Mouse (Mus musculus) left cerebral cortex, postnatal 25 days (tissue): ENCODE measurements at regions not wholly inside any gene's neighbourhood (a gene's known extent, or its start where the extent isn't known, plus 50 kb on each side); places are given as distances from the start of the nearest gene placed in this dataset.

Experiments
- DNase-seq, 2 experiments: peaks; one replicate each; pipeline ENCODE4 v3.0.0; 2022; ENCODE audit warnings: low spot score in 2 of 2, mixed read lengths in 1 of 2
- intact Hi-C: fragments of 180-260 bp; cut with DNase I; formaldehyde crosslinking; loops from one replicate; pipeline ENCODE4 v1.15.1; 2025

- no peak for DNase-seq
- intact Hi-C loops: no loop called here
These were observed 59.8 kb upstream of the Speer4c start for GRCm38 (mm10) chr5:15773839-15774238.

GRCm38 (mm10) chr5:15774567-15774966 is 60.5 kb upstream of the Speer4c start:
- DNase-seq: no peak
- intact Hi-C loops: no loop called here

DNA sequence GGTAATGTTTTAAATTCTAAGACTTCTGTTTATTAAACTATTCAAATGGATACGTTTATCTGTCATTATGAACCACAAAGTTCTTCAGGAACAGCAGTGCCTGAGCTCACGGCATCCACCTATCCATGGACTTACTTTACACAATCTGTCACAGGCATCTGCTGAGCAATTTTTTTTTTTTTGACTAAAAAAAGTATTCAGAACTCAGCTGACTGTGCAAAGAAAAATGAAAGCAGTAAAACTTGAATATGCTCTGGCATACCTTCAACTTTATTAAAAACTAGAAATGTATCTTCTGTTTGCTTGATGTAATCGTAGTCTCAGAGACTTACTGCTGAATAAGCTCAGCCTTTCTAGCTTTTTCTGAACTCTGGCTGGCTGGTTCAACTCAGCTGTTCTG is 62.0 kb upstream of the Speer4c start:
- intact Hi-C loops: no loop called here
- DNase-seq: peak in 1 of 2 experiments; percentile 55

- intact Hi-C loops: no loop called here
- no peak for DNase-seq
These were observed 89.5 kb upstream of the Speer4c start for GRCm38 (mm10) chr5:15803583-15803982.

DNA sequence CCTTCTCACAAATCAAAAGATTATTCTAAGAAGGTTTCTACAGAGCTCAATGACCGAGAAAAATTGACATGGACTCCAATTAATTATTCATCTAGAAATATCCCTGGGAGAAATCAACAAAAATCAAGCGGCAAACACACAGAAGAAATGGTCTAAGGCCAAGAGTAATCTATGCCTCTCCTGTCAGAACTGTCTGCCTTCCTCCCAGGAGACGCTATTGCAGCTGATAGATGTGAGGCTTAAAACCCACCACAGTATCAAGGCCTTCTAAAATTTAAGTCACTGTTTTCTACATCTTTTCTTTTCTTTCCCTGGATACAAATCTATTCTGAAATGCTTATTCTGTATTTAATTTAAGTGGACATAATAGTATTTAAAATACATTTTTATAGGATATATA is 102.8 kb upstream of the Speer4c start:
- intact Hi-C loops: no loop called here
- DNase-seq: no peak

GRCm38 (mm10) chr5:15817366-15817765 is 103.3 kb upstream of the Speer4c start:
- DNase-seq: no peak
- intact Hi-C loops: no loop called here

GRCm38 (mm10) chr5:15822989-15823388 is 108.9 kb upstream of the Speer4c start:
- no peak for DNase-seq
- intact Hi-C loops: no loop called here

GRCm38 (mm10) chr5:15831527-15831926 is 103.0 kb upstream of the Cacna2d1 start:
- intact Hi-C loops: loop anchor here (10.0 kb wide), 2 partner anchors 173 to 1033 kb away; no protein-coding TSS in a partner anchor
- DNase-seq: no peak

DNA sequence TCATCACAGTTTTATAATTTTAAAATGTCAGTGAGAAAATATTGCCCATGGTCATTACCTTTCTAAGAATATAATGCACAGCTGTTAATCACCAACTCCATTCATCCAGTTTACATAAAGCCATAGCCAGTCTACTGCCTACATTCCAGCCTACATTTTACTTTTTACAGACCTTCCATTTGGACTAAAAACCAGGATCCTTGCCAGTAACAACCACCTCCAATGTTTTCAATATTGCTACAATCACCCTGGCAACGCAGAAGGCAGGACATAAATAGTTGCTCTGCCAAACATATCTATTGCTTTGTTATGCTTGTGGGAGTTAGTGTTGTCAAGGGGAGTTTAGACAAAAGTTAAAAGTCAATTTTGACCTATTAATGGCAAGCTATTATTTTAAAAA is 102.2 kb upstream of the Cacna2d1 start:
- intact Hi-C loops: loop anchor here (10.0 kb wide), 2 partner anchors 172 to 1032 kb away; no protein-coding TSS in a partner anchor
- peak; percentile 23 to 81 for DNase-seq

- DNase-seq: peak; percentile 78 to 82
- intact Hi-C loops: loop anchor here (5.0 to 10.0 kb wide), 4 partner anchors 94 to 1026 kb away; partner anchors contain the start of gene Cacna2d1
These were observed 96.2 kb upstream of the Cacna2d1 start for GRCm38 (mm10) chr5:15838108-15838972.

GRCm38 (mm10) chr5:15846790-15847189 is 87.7 kb upstream of the Cacna2d1 start:
- intact Hi-C loops: no loop called here

GRCm38 (mm10) chr5:15849520-15849919 is 85.0 kb upstream of the Cacna2d1 start:
- no peak for DNase-seq
- intact Hi-C loops: no loop called here

More at GRCm38 (mm10) chr5:15846790-15847189, 87.7 kb upstream of the Cacna2d1 start:
- DNase-seq: no peak

DNA sequence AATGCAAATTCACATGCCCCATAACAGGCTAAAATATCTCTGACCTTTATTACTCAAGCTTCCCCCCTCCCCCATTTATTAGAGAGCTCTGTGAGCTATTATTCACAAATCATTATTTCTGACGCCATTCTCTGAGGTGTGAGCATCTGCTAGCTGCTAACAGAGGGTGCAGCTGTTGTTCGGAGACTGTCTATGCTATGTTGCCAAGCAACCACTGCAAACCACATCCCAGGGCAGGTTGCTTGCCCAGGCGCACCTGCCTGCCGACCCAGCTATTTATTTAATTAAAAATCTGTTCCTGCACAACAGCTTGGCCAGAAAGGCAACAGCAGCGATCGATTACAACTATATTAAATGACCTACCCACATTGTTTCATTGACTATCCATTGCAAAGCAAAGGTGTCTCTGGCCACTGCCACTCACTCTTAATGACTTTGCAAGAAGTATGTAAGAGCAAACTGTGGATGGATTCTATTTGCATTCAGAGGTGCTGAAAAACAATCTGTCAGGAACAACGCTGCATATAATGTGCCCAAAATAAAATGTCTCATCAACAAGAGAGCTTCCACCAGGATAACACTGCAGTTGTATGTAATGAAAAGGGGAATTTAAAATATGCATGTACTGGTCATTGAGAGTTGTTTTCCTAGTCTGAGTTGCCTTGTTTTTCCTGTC is 84.2 kb upstream of the Cacna2d1 start:
- intact Hi-C loops: no loop called here
- DNase-seq: peak; percentile 9 to 38

- no peak for DNase-seq
- intact Hi-C loops: no loop called here
These were observed 79.7 kb upstream of the Cacna2d1 start for GRCm38 (mm10) chr5:15854752-15855151.

DNA sequence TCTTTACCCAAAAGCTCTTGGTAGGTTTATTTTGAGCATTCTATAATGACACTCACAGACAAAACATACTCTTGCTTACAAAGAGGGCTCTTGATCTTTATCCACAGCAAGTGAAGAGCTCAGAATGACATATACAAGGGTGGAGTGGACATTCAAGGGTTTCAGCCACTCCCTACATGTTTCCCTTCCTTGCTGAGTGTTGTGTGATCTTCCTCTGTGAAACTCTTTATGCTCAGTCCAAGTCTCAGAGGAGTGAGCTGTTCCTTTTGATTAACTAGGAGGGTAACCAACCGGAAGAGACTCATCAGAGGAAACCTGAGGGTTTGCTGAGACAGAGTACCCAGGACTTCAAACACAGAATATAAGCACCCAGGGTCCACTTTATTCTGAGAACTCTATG is 77.5 kb upstream of the Cacna2d1 start:
- DNase-seq: no peak
- intact Hi-C loops: no loop called here

DNA sequence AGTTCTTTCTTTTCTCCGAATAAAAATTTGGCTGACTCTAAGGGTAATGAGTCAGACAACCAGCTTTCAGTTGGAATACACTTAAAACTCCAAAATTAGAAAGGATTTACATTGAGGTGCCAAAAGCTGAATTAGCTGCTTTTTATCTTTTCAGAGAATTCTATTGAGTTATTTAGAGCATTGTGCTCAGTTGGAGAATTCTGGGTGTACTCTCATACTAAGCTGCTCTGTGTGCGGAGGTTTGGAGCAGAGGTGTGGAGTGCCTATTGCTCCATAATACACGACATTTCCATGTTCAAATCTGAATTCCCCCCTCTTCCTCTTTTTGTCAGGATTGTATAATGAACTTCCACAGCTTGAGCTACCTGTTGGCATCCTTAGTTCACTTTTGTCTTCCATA is 60.4 kb upstream of the Cacna2d1 start:
- peak in 1 of 2 experiments; percentile 9 for DNase-seq
- intact Hi-C loops: no loop called here

GRCm38 (mm10) chr5:15883004-15883403 is 51.5 kb upstream of the Cacna2d1 start:
- DNase-seq: no peak
- intact Hi-C loops: no loop called here
